Mouse (Mus musculus) layer of hippocampus, adult 18-20 months (tissue): Measurements from ENCODE around the gene Tom1. TPM values are rescaled to one million over a fixed set of nuclear protein-coding genes. Genes with fewer than 3 reads are reported as not detected.

Experiments used
- DNase-seq, 2 experiments: peaks; one replicate each; pipeline ENCODE4 v3.0.0; 2022; ENCODE audit warnings: low spot score in 2 of 2
- total RNA-seq, 2 experiments: library from RNA; stranded (reverse); gene quantifications; 2 replicates each; pipeline ENCODE4 v1.2.3; 2021

Gene Tom1
- total RNA-seq, 2 experiments from 2014 or later: 40.4 to 42.5 TPM

- peak; percentile 73 to 88 for DNase-seq
Observed at GRCm38 (mm10) chr8:75088989-75089881, 55.7 kb downstream of the Tom1 start.

- no peak for DNase-seq
Observed at GRCm38 (mm10) chr8:75090781-75091365, 57.4 kb downstream of the Tom1 start.

- DNase-seq: peak; percentile 78 to 90
Observed at GRCm38 (mm10) chr8:75093399-75094156, 60.1 kb downstream of the Tom1 start, which contains the start of gene Hmox1. Hmox1 (plus strand) TSS chr8:75093621.

- DNase-seq: no peak
Observed at GRCm38 (mm10) chr8:75102956-75103355, 69.5 kb downstream of the Tom1 start.

- DNase-seq: no peak
Observed at GRCm38 (mm10) chr8:75103376-75103878, 69.9 kb downstream of the Tom1 start.

- peak; percentile 48 to 80 for DNase-seq
Observed at GRCm38 (mm10) chr8:75108527-75109235, 75.2 kb downstream of the Tom1 start.

GRCm38 (mm10) chr8:75109236-75109967 is 75.9 kb downstream of the Tom1 start, which contains the start of gene Mcm5:
Mcm5 (plus strand) TSS chr8:75109569.
- peak; percentile 99 to 100 for DNase-seq

- no peak for DNase-seq
Observed at GRCm38 (mm10) chr8:75110093-75110492, 76.6 kb downstream of the Tom1 start.

- DNase-seq: no peak
Observed at GRCm38 (mm10) chr8:75118505-75118904, 85.0 kb downstream of the Tom1 start.

GRCm38 (mm10) chr8:75119287-75119686 is 85.8 kb downstream of the Tom1 start:
- DNase-seq: no peak

Other genes starting within 250 kb of the Tom1 start
- not detected for gene Isx, start 160.5 kb upstream of the Tom1 start, total RNA-seq
- 10 to 100 TPM; 18.6 to 25.0 TPM for gene Hmgxb4, start 40.3 kb upstream of the Tom1 start, total RNA-seq
- 1 to 10 TPM; 7.7 to 8.3 TPM for gene Hmox1, start 59.9 kb downstream of the Tom1 start, total RNA-seq
- gene Mcm5, start 75.9 kb downstream of the Tom1 start, total RNA-seq: 1 to 10 TPM; 5.2 to 5.7 TPM
- gene Rasd2, start 180.2 kb downstream of the Tom1 start, total RNA-seq: 10 to 100 TPM; 79.6 to 80.5 TPM